Mouse (Mus musculus): ENCODE results near the gene Drc1.

The Drc1 gene

GRCm38 (mm10) chr5:30287106-30287882 is 6.1 kb downstream of the Drc1 start:
- DNase-seq: no peak

GRCm38 (mm10) chr5:30340815-30341214 is 59.6 kb downstream of the Drc1 start:
- DNase-seq: no peak

DNA sequence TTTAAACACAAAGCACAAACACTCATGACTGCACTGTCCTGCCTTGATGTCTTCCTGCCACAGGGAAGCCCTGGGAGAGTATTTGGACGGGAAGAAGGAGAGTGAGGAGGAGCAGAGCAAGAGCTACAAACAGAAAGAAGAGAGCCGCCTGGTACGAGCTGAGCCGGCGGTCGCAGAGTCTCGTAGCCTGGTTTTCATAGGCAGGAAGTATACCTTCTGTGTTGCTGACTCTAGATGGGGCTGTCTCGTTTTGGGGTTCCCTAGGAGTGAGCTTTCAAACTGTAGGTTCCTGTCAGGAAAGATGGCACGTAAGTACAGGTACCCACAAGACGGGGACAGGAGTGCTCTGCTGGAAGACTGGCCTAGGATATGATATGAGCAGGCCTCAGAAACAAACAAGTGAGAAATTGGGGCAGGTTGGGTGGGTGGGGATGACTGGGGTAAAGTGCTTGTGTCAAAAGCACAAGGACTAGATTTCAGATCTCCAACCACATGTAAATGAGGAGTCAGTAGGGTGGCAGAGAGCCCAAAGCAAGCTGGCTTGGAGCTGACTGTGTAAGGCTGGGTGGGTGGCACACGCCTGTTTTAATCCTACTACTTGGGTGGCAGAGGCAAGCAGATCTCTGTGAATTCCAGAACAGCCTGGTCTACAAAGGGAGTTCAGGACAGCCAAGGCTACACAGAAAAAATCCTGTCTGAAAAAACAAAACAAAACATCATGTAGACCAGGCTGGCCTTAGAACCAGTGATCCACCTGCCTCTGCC is 60.6 kb downstream of the Drc1 start:
- DNase-seq: no peak

DNA sequence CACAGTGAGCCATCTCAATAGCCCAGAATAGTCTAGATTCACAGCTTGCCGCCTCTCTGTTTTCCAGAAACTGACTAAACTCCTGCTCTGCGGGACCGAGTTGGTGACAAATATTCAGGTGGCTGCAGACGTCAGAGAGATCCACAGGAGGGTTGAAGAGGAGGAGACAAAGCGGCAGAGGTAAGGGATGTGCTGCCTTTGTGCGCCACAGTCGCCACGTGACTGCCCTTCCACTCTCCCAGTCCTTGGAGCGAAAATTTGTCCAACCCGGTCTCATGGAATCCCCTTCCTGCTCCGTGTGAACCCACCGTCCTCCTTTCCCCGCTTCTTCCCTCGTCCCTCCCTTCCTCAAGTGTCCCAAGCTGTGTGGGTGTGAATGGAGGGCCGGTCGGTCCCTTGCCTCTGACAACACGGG is 61.4 kb downstream of the Drc1 start:
- peak; percentile 25 for DNase-seq

GRCm38 (mm10) chr5:30343107-30343506 is 61.9 kb downstream of the Drc1 start:
- peak; percentile 86 for DNase-seq

DNA sequence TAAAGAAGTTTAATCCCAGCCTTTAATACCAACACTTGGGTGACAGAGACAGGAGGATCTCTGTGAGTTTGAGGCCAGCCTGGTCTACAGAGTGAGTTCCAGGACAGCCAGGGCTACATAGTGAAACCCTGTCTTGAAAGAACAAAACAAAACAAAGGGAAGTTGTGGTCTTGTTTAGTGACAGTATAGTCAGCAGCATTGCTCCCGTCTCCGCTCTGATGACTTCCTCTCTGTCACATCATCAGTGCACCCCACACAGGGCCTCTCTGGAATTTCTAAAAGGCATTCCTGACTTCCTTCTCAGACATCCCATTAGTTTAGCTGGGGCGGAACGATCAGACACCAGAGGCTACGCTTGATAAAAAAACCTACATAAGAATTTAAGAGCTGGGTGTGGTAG is 62.7 kb downstream of the Drc1 start:
- no peak for DNase-seq

DNA sequence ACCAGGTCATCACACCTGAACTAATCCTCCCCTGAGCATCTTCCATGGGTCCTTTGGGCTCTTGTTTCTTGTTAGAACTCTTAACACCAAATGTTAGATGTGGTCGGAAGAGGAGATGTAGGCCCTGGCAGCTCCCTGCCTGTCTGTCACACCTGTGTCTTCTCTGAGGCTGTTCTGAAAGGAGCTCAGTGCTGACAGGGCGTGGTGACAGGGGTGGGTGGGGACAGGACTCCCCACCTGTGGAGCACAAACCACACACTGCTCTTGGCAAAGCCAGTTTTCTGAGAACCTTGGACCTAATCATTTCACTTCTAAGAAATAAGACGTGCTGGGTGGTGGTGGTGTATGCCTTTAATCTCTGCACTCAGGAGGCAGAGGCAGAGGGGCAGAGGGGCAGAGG is 72.4 kb downstream of the Drc1 start:
- DNase-seq: no peak

GRCm38 (mm10) chr5:30355114-30355513 is 73.9 kb downstream of the Drc1 start:
- no peak for DNase-seq

GRCm38 (mm10) chr5:30355559-30356159 is 74.5 kb downstream of the Drc1 start:
- DNase-seq: no peak

GRCm38 (mm10) chr5:30356647-30357046 is 75.5 kb downstream of the Drc1 start:
- no peak for DNase-seq

DNA sequence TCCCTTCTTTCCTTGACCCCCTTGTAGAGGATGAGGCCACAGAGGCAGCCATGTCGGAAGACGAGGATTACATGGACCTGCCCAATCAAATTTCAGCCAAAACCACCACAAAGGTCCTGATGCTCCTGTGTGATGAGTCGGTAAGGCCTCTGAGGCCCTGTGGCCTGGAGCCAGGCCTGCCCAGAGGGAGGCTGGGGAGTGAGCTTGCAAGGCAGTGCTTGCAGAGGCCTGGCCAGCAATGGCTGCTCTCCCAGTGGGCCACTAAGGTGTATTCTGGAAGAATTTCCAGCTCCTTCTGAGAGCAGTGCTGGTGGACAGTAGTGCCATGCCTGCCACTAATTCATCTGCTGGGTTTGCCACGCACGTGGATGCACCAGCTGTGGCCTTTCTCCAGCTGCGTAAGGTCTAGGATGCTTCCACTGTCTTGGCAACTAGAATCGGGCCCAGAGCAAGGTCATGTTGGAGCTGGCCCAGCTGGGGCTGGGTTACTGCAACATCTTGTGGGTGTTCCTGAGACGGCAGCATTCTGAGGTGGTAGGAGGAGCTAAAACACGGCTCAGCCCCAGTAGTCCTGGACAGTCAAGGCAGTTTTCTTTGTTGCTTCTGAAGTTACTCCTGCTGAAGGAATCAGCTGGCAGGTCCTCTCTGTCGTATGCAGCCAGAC is 77.4 kb downstream of the Drc1 start:
- no peak for DNase-seq

DNA sequence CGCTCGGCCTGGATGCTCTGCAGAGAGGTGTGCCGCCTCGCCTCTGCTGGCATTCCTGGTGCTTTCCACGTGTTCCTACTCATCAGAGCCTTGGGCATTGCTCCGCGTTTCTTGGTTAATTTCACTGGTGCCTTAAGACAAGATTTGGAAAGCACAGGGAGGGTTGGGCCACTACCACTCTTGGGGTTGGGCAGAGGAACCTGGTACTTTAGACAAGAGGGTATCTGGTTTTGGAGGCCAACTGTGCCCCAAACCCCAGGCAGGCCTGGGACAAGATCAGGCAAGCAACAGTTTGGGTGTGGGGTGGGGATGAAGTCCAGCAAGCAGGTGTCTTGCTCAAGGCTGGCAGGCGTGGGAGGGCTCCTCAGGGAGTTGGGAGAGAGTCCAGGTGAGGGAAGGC is 86.2 kb downstream of the Drc1 start:
- no peak for DNase-seq

DNA sequence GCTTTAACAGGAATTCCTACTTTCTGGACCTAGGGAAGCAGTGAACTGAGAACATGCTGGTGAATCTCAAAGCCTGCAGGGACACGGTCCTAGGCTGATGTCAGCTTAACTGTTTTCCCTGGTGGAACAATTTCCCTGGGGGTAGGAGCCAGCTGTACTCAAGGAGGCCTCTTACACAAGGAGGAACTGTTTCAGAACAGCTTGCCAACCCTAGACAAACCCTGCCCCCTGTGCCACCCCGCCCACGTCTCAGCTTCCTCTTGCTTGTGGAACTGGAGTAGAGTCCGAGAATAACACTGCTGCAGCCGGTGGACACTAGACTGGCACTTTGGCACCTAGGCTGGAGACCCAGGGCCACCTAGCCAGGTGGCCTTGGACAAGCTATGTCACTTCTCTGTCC is 88.2 kb downstream of the Drc1 start:
- no peak for DNase-seq

DNA sequence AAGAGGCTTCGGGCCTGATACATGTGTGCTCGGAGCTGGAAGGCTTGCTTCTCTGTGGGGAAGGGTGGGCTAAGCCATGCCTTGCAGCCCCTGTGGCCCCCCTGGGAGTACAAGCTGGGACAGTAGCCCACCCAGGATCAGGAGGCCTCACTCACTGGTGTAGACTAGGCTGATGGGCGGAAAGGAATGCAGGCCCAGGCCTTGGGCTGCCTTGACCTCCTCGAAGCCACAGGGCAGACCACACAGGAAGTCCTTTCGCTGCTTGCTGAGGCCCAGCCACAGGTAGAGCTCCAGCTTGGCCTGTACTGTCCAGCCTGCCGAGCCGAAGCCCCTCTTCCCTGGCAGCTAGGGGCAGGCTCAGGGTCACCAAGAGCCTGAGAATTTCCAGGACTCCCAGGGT is 101.7 kb downstream of the Drc1 start:
- DNase-seq: peak; percentile 26

DNA sequence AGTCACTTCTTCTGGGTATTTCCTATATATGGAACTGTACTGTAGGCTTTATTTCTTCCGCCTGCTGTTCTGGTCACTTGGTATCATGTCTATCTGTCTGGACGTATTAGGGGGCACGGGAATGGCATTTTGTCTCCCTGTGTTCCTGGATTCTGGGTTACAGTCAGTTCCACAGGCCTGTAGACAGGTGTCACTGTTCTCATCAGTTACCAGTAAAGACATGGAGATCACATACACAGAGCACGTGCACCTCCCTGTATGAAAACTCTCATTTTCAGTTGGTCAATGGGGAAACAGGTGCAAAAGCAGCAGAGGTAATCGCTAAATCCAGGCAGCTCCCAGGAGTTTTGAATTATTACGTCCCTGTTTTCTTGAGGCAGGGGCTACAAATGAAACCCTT is 106.5 kb downstream of the Drc1 start:
- no peak for DNase-seq

DNA sequence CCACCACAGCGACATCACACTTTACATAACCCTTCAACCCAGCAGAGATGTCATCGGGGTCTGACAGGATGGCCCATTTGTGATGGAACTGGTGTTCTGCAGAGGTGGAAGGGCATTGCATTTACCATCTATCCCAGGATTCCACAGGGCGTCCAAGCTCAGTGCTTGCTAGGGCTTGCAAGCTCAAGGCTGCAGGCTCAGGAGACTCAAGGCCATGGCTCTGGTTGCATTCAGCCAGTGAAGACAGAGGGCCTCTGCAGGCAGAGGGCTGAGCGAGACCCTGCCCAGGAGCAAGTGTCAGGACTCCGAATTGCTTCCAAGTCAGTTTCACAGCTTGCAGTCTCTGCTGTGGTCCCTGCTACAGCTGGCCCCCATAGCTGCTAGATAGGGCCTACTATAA is 108.6 kb downstream of the Drc1 start:
- DNase-seq: no peak

DNA sequence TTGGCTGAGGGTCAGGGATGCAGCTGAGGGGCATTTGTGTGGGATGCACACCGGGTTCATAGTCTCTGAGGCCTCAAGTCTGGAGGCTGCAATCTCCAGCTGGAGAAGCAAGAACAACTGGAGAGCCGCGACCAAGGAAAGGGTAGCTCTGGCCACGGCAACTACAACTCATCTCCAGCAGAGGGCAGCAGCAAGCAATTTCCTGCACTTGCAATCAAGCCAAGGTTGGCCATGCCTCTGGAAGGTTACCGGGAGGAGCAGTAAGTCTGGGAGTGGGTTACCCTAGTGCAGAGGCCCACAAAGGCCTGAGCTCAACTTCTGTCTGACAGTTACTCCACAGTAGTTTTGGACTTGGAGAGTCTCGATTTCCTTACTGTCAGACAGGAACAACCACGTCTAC is 110.3 kb downstream of the Drc1 start:
- peak; percentile 85 for DNase-seq

DNA sequence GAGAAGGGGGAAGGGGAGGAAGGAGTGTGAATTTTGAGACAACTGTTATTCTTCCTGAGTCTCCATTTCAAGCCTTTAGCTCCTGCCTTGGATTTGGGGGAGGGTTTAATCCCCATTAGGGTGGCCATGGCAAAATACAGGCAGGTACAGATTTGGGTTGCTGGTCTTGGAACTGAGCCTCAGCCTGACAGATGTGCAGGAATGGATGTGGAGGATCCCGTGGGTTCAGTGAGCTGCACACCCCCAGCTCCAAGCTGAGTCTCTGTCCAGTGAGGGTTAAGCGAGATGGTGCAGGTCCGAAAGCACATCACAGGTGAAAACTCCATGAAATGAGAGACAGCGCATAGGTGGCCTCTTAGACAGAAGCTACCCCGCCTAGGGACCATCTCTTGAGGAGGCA is 119.3 kb downstream of the Drc1 start:
- DNase-seq: no peak

DNA sequence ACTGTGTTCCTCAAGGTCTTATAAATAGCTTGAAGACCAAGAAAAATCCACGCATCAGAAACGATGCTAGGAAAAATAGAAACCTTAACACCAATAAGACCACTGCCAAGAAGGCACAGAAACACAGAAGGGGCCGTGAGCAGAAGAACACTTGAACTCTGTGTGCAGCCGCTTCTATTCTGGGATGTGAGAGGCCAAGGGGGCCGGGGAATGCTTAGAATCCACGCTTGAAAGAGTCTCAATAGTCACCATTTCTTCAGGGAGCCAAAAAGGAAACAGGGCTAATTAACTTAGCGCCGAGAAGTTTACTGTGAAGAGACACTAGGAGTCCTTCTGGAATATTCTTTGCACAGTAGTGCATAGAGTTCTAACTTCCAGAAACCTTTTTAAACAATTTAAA is 120.0 kb downstream of the Drc1 start:
- DNase-seq: peak; percentile 57

- DNase-seq: peak; percentile 46
Observed at GRCm38 (mm10) chr5:30406876-30407275, 125.7 kb downstream of the Drc1 start.

DNA sequence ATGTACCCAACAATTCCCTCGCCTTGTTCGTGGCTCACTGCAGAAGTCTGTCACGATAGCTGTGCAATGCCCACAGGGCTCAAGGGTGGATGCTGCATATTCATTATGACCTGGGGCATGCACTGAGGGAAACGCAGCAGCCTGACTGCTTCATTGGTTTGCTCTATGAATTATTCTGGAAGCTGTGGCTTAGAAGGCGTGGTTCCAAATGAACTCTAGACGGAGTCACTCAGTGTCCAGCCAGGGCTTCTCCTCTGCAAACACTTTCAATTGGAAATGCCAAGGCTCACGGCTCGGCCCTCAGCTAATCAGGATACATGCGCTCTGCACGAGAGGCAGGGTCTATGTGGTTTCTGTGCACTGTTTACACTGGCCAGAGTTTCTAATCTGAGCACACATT is 130.3 kb downstream of the Drc1 start:
- DNase-seq: no peak

DNA sequence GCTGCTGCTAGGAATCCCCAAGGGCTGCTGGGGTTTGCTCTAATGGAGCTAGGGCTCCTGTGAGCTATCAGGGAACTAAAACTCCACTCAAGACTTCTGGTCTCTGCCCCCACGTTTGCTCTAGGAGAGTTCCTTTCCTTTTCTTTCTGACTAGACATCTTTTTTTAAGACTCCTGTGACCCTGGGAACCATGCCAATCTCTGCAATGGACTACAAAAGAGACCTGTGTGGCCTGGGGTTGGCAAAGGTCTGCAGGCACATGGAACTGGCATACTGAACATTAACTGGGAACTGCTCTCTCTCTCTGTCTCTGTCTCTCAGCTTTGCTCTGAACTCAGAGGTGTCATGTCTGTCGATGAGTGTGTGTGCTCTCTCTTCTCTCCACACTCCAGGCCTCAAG is 134.2 kb downstream of the Drc1 start:
- DNase-seq: no peak

GRCm38 (mm10) chr5:30415876-30416275 is 134.7 kb downstream of the Drc1 start:
- DNase-seq: no peak

Measured in embryo, embryonic 11 days (tissue).